Mouse (Mus musculus): ENCODE results near the gene Tnfaip2.

DNA sequence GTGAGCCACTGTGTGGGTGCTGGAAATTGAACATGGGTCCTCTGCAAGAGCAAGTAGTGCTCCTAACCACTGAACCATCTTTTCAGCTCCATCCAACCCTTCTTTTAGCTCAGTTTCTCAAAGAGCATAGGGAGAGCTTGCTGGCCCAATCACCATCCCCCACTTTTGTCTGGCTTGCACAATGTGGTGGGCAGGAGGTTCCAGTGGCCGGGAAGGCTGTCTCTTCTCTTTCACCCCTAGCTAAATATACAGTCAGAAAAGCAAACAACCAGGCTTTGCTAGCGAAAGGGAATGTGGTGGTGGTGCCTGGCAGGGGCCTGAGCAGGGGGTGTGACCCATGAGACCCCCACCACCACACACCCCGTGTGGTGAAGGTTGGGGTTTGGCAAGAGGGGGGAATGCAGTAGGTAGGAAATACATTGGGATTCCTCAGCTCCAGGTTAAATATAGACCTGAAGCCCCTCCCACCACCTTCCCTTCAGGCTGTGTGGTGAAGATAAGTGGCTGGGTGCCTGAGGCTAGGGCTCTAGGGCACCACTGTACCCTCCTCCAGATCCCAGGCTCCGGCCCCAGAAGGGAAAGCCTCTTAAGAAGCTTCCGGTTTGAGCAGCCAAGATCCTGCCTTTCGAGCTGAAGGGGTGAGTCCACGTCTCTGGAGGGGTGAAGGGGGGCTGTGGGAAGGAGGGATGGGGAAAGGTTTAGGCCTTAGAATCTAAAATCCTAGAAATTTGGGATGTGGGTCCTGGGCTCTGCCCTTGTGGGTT is 21.1 kb upstream of the Tnfaip2 start:
- TF ChIP-seq CTCF (IDR thresholded peaks at IDR 0.05): no peak
- TF ChIP-seq EP300 (IDR thresholded peaks at IDR 0.05): no peak

Data from lung, postnatal 0 days (tissue).